Mouse (Mus musculus) lung, adult 2 months (tissue): ENCODE measurements around the gene Zfp428. TPM values are rescaled to one million over a fixed set of nuclear protein-coding genes. Genes with fewer than 3 reads are reported as not detected.
A peak's percentile ranks its signal among the peaks of the same experiment; 100 is the strongest.

Experiments used
- DNase-seq: peaks from one replicate; pipeline ENCODE4 v3.0.0; 2022
- H3K4me1 ChIP-seq: fragments of 200-500 bp; 2 replicates; pipeline ENCODE4 v1.6.1; 2011; ENCODE audit warnings: low read length; ENCODE audit not compliant: control insufficient read depth, insufficient read depth
- H3K4me3 ChIP-seq: fragments of 200-500 bp; replicated peaks from 2 replicates; pipeline ENCODE3; 2011; ENCODE audit warnings: low read depth, mild to moderate bottlenecking, control low read depth, low read length; ENCODE audit errors: extremely low read depth
- CTCF ChIP-seq: fragments of 200-500 bp; IDR thresholded peaks from 2 replicates; pipeline ENCODE4 v1.5.1; 2011; ENCODE audit warnings: mild to moderate bottlenecking, low read length, control low read depth; ENCODE audit not compliant: insufficient read depth
- POLR2A ChIP-seq: fragments of 200-500 bp; IDR thresholded peaks from 2 replicates; pipeline ENCODE4 v1.6.1; 2011; ENCODE audit warnings: low read depth, mild to moderate bottlenecking, control low read depth, low read length, borderline replicate concordance; ENCODE audit errors: extremely low read depth
- WGBS: fragments of 180-500 bp; shearing (Covaris S2); methylation state at CpG from one replicate; pipeline ENCODE4 v1.1.7; 2018; 5-methylcytosine and 5-hydroxymethylcytosine counted together
- polyA plus RNA-seq: library from polyadenylated mRNA; depleted of rRNA; stranded (reverse); fragments of >200 nt; gene quantifications from 2 replicates; pipeline ENCODE4 v1.2.3, GENCODE M21; 2012

Zfp428 gene
- polyA plus RNA-seq, 1 experiment, result 7.1 TPM

GRCm38 (mm10) chr7:24470356-24470755 lies 36.5 kb upstream of the Zfp428 start:
- TF ChIP-seq POLR2A (no peak), CTCF (no peak)
- Histone ChIP-seq H3K4me1 (no peaks in the 10 kb centered on the region), H3K4me3 (no peak overlapping the region)
- 80% methylated on average over 7 of the region's 7 CpGs for WGBS
- no peak for DNase-seq

- 69% methylated on average over 6 of the region's 6 CpGs for WGBS
- no peak for DNase-seq
- H3K4me3 ChIP-seq, result no peak overlapping the region
- TF ChIP-seq POLR2A (no peak), CTCF (no peak)
- no peaks in the 10 kb centered on the region for H3K4me1 ChIP-seq
Observed at GRCm38 (mm10) chr7:24472442-24472841, 34.4 kb upstream of the Zfp428 start.

- TF ChIP-seq CTCF (peak; percentile 66), POLR2A (no peak)
- Histone ChIP-seq H3K4me1 (no peaks in the 10 kb centered on the region), H3K4me3 (no peak overlapping the region)
- no peak for DNase-seq
- 80% methylated on average over 7 of the region's 7 CpGs for WGBS
Observed at GRCm38 (mm10) chr7:24472937-24473336, 33.9 kb upstream of the Zfp428 start.

- DNase-seq, result peak; percentile 58
- WGBS, result 56% methylated on average over 10 of the region's 10 CpGs
- Histone ChIP-seq H3K4me1 (no peaks in the 10 kb centered on the region), H3K4me3 (no peak overlapping the region)
- TF ChIP-seq CTCF (peak; percentile 96), POLR2A (no peak)
Observed at GRCm38 (mm10) chr7:24473913-24474529, 32.8 kb upstream of the Zfp428 start.

- Histone ChIP-seq H3K4me3 (no peak overlapping the region), H3K4me1 (no peaks in the 10 kb centered on the region)
- DNase-seq, result no peak
- 58% methylated on average over 21 of the region's 21 CpGs for WGBS
- no peak for TF ChIP-seq CTCF
- no peak for TF ChIP-seq POLR2A
Observed at GRCm38 (mm10) chr7:24474811-24475506, 31.8 kb upstream of the Zfp428 start.

GRCm38 (mm10) chr7:24476338-24476737 lies 30.5 kb upstream of the Zfp428 start:
- no peak for DNase-seq

GRCm38 (mm10) chr7:24476856-24477255 lies 29.9 kb upstream of the Zfp428 start:
- WGBS, result 90% methylated on average over 7 of the region's 7 CpGs
- no peak for DNase-seq
- no peak overlapping the region for H3K4me3 ChIP-seq
- H3K4me1 ChIP-seq, result peaks cover 4% of the 10 kb centered on the region; the same call in 1 of the 2 replicates
- TF ChIP-seq CTCF (no peak), POLR2A (no peak)

More at GRCm38 (mm10) chr7:24476338-24476737, 30.5 kb upstream of the Zfp428 start:
- WGBS, result 83% methylated on average over 8 of the region's 8 CpGs
- Histone ChIP-seq H3K4me1 (peaks cover under 1% of the 10 kb centered on the region; the same call in 1 of the 2 replicates), H3K4me3 (no peak overlapping the region)
- TF ChIP-seq CTCF (no peak), POLR2A (no peak)

GRCm38 (mm10) chr7:24478911-24479310 lies 27.9 kb upstream of the Zfp428 start:
- WGBS, result 83% methylated on average over 5 of the region's 5 CpGs
- H3K4me1 ChIP-seq, result peaks cover 4% of the 10 kb centered on the region; the same call in 1 of the 2 replicates
- no peak for DNase-seq
- no peak overlapping the region for H3K4me3 ChIP-seq
- no peak for TF ChIP-seq POLR2A
- TF ChIP-seq CTCF, result no peak

GRCm38 (mm10) chr7:24479685-24480084 lies 27.1 kb upstream of the Zfp428 start:
- WGBS, result 91% methylated on average over 2 of the region's 2 CpGs
- Histone ChIP-seq H3K4me3 (no peak overlapping the region), H3K4me1 (peaks cover 4% of the 10 kb centered on the region; the same call in 1 of the 2 replicates)
- TF ChIP-seq POLR2A, result no peak
- TF ChIP-seq CTCF, result no peak
- DNase-seq, result no peak

- no peak for TF ChIP-seq POLR2A
- no peak for TF ChIP-seq CTCF
- Histone ChIP-seq H3K4me1 (peaks cover 4% of the 10 kb centered on the region; the same call in 1 of the 2 replicates), H3K4me3 (no peak overlapping the region)
- WGBS, result 52% methylated on average over 18 of the region's 18 CpGs
- no peak for DNase-seq
Observed at GRCm38 (mm10) chr7:24480121-24480941, 26.5 kb upstream of the Zfp428 start.
